Mouse (Mus musculus): ENCODE measurements around the gene Naa80. TPM values are rescaled to one million over a fixed set of nuclear protein-coding genes. Genes with fewer than 3 reads are reported as not detected.

Naa80 gene
- 34.1 and 36.8 TPM in 2 replicates for polyA plus RNA-seq (2012; rRNA removed)

GRCm38 (mm10) chr9:107578587-107578986, at the start of gene Naa80:
TSS of gene Naa80 (plus strand) at chr9:107578887.
- DNase-seq (ENCODE audit: low read depth in 1 of 2, low spot score in 2 of 2): no peak
- no peak within 1 kb of the TSS for H3K27ac ChIP-seq (ENCODE audit: insufficient read depth, low read length)
- H3K36me3 ChIP-seq (ENCODE audit: control insufficient read depth, insufficient read depth, low read length): no peaks in the 10 kb centered on the region
- H3K4me3 ChIP-seq (ENCODE audit: extremely low read depth, insufficient read depth, insufficient read length): no peak within 1 kb of the TSS
- H3K27me3 ChIP-seq (ENCODE audit: control insufficient read depth, insufficient read depth, low read length): no peaks in the 10 kb centered on the region
- 92% methylated on average over 3 of the region's 3 CpGs for WGBS
- no peak for TF ChIP-seq CTCF (IDR thresholded peaks at IDR 0.05; ENCODE audit: extremely low read depth, insufficient read depth, insufficient read length, insufficient replicate concordance)
- TF ChIP-seq POLR2A (IDR thresholded peaks at IDR 0.05; ENCODE audit: low read depth, low read length): no peak
- H3K4me1 ChIP-seq (ENCODE audit: control insufficient read depth, insufficient read depth, insufficient read length): peaks cover 11% of the 10 kb centered on the region; the same call in 1 of the 2 replicates

- Histone ChIP-seq H3K4me3 (ENCODE audit: extremely low read depth, insufficient read depth, insufficient read length) (peak within 1 kb of the TSS; percentile 85), H3K4me1 (ENCODE audit: control insufficient read depth, insufficient read depth, insufficient read length) (peaks cover 11% of the 10 kb centered on the region; the same call in 1 of the 2 replicates), H3K36me3 (ENCODE audit: control insufficient read depth, insufficient read depth, low read length) (peaks cover 11% of the 10 kb centered on the region), H3K27me3 (ENCODE audit: control insufficient read depth, insufficient read depth, low read length) (no peaks in the 10 kb centered on the region), H3K27ac (ENCODE audit: insufficient read depth, low read length) (peak within 1 kb of the TSS; percentile 84)
- WGBS: under 1% methylated on average over 48 of the region's 48 CpGs
- TF ChIP-seq CTCF (IDR thresholded peaks at IDR 0.05; ENCODE audit: extremely low read depth, insufficient read depth, insufficient read length, insufficient replicate concordance): no peak
- TF ChIP-seq POLR2A (IDR thresholded peaks at IDR 0.05; ENCODE audit: low read depth, low read length): peak; percentile 46
- DNase-seq (ENCODE audit: low read depth in 1 of 2, low spot score in 2 of 2): peak; percentile 84 to 88
These were observed 44.8 kb upstream of the Naa80 start, which contains the start of gene Tmem115 for GRCm38 (mm10) chr9:107533791-107534407. TSS of gene Tmem115 (plus strand) at chr9:107533945.

GRCm38 (mm10) chr9:107534408-107535202, 44.1 kb upstream of the Naa80 start:
- WGBS: under 1% methylated on average over 40 of the region's 40 CpGs
- peak overlapping the region; percentile 84 for H3K27ac ChIP-seq (ENCODE audit: insufficient read depth, low read length)
- peaks cover 15% of the 10 kb centered on the region for H3K36me3 ChIP-seq (ENCODE audit: control insufficient read depth, insufficient read depth, low read length)
- no peak for DNase-seq (ENCODE audit: low read depth in 1 of 2, low spot score in 2 of 2)
- H3K4me1 ChIP-seq (ENCODE audit: control insufficient read depth, insufficient read depth, insufficient read length): peaks cover 11% of the 10 kb centered on the region; the same call in 1 of the 2 replicates
- no peaks in the 10 kb centered on the region for H3K27me3 ChIP-seq (ENCODE audit: control insufficient read depth, insufficient read depth, low read length)
- no peak for TF ChIP-seq POLR2A (IDR thresholded peaks at IDR 0.05; ENCODE audit: low read depth, low read length)
- no peak for TF ChIP-seq CTCF (IDR thresholded peaks at IDR 0.05; ENCODE audit: extremely low read depth, insufficient read depth, insufficient read length, insufficient replicate concordance)
- H3K4me3 ChIP-seq (ENCODE audit: extremely low read depth, insufficient read depth, insufficient read length): peak overlapping the region; percentile 85

GRCm38 (mm10) chr9:107538231-107538630, 40.5 kb upstream of the Naa80 start:
- no peak for DNase-seq (ENCODE audit: low read depth in 1 of 2, low spot score in 2 of 2)
- H3K4me1 ChIP-seq (ENCODE audit: control insufficient read depth, insufficient read depth, insufficient read length): peaks cover 20% of the 10 kb centered on the region; the same call in 1 of the 2 replicates

GRCm38 (mm10) chr9:107538711-107539110, 40.0 kb upstream of the Naa80 start:
- WGBS: 89% methylated on average over 3 of the region's 3 CpGs
- Histone ChIP-seq H3K27me3 (ENCODE audit: control insufficient read depth, insufficient read depth, low read length) (no peaks in the 10 kb centered on the region), H3K4me1 (ENCODE audit: control insufficient read depth, insufficient read depth, insufficient read length) (peaks cover 20% of the 10 kb centered on the region; the same call in 1 of the 2 replicates), H3K27ac (ENCODE audit: insufficient read depth, low read length) (no peak overlapping the region), H3K36me3 (ENCODE audit: control insufficient read depth, insufficient read depth, low read length) (peaks cover 17% of the 10 kb centered on the region), H3K4me3 (ENCODE audit: extremely low read depth, insufficient read depth, insufficient read length) (no peak overlapping the region)
- TF ChIP-seq POLR2A (IDR thresholded peaks at IDR 0.05; ENCODE audit: low read depth, low read length) (no peak), CTCF (IDR thresholded peaks at IDR 0.05; ENCODE audit: extremely low read depth, insufficient read depth, insufficient read length, insufficient replicate concordance) (no peak)
- no peak for DNase-seq (ENCODE audit: low read depth in 1 of 2, low spot score in 2 of 2)

More at GRCm38 (mm10) chr9:107538231-107538630, 40.5 kb upstream of the Naa80 start:
- Histone ChIP-seq H3K36me3 (ENCODE audit: control insufficient read depth, insufficient read depth, low read length) (peaks cover 17% of the 10 kb centered on the region), H3K27me3 (ENCODE audit: control insufficient read depth, insufficient read depth, low read length) (no peaks in the 10 kb centered on the region), H3K27ac (ENCODE audit: insufficient read depth, low read length) (no peak overlapping the region), H3K4me3 (ENCODE audit: extremely low read depth, insufficient read depth, insufficient read length) (no peak overlapping the region)
- 94% methylated on average over 7 of the region's 7 CpGs for WGBS
- TF ChIP-seq POLR2A (IDR thresholded peaks at IDR 0.05; ENCODE audit: low read depth, low read length) (no peak), CTCF (IDR thresholded peaks at IDR 0.05; ENCODE audit: extremely low read depth, insufficient read depth, insufficient read length, insufficient replicate concordance) (no peak)

- WGBS: 96% methylated on average over 8 of the region's 8 CpGs
- Histone ChIP-seq H3K27me3 (ENCODE audit: control insufficient read depth, insufficient read depth, low read length) (no peaks in the 10 kb centered on the region), H3K27ac (ENCODE audit: insufficient read depth, low read length) (no peak overlapping the region), H3K4me1 (ENCODE audit: control insufficient read depth, insufficient read depth, insufficient read length) (peaks cover 20% of the 10 kb centered on the region; the same call in 1 of the 2 replicates), H3K4me3 (ENCODE audit: extremely low read depth, insufficient read depth, insufficient read length) (no peak overlapping the region), H3K36me3 (ENCODE audit: control insufficient read depth, insufficient read depth, low read length) (peaks cover 17% of the 10 kb centered on the region)
- DNase-seq (ENCODE audit: low read depth in 1 of 2, low spot score in 2 of 2): no peak
- TF ChIP-seq POLR2A (IDR thresholded peaks at IDR 0.05; ENCODE audit: low read depth, low read length): no peak
- no peak for TF ChIP-seq CTCF (IDR thresholded peaks at IDR 0.05; ENCODE audit: extremely low read depth, insufficient read depth, insufficient read length, insufficient replicate concordance)
These were observed 38.7 kb upstream of the Naa80 start for GRCm38 (mm10) chr9:107539940-107540339.
